Mouse (Mus musculus) G1E (cell line): ENCODE data around the gene Prph.

Experiments
- CTCF ChIP-seq: IDR thresholded peaks from 2 replicates; pipeline ENCODE4 v1.5.1; 2012; ENCODE audit warnings: low read depth, low read length, inconsistent platforms, mixed read lengths
- GATA1 ChIP-seq: IDR thresholded peaks from 2 replicates; pipeline ENCODE4 v1.6.1; 2012; ENCODE audit warnings: borderline replicate concordance, low read length, inconsistent platforms, mixed read lengths
- POLR2AphosphoS5 ChIP-seq: IDR thresholded peaks from 2 replicates; pipeline ENCODE4 v1.6.1; 2012; ENCODE audit warnings: low read depth, low read length, inconsistent platforms; ENCODE audit not compliant: insufficient replicate concordance
- TAL1 ChIP-seq: conservative IDR thresholded peaks from 2 replicates; pipeline ENCODE4 v1.6.1; 2012; ENCODE audit warnings: low read depth, low read length, inconsistent platforms, mixed read lengths

DNA sequence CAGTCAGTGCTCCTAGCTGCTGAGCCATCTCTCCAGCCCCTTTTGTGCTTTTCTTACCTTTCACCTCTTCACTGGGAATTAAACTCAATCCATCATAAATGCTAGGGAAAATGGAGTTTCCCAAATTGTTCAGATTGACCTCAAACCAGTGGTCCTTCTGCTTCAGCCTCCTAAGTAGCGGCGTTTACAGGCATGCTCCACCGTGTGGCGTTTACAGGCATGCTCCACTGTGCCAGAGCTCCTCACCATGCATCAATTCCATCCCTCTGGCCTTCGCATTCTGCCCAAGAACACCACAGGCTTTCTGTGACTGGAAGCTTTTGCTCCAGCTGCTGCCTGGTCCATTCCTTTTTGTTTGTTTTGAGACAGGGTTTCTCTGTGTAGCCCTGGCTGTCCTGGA, 27.9 kb upstream of the Prph start:
- TF ChIP-seq CTCF (no peak), POLR2AphosphoS5 (no peak), GATA1 (no peak), TAL1 (no peak)
